Mouse (Mus musculus) CH12.LX (cell line): Measurements from ENCODE around the gene P2ry14. TPM values are rescaled to one million over a fixed set of nuclear protein-coding genes. Genes with fewer than 3 reads are reported as not detected.

Experiments
- DNase-seq: peaks from one replicate; pipeline ENCODE4 v3.0.0-alpha.2; 2013; ENCODE audit errors: extremely low read depth
- H3K27ac ChIP-seq: 2 replicates; pipeline ENCODE4 v1.5.1; 2012; ENCODE audit warnings: low read depth, mild to moderate bottlenecking, control low read depth, moderate library complexity; ENCODE audit not compliant: insufficient read depth
- H3K27me3 ChIP-seq: replicated peaks from 2 replicates; pipeline ENCODE3; 2012; ENCODE audit warnings: inconsistent platforms
- H3K36me3 ChIP-seq, 2 experiments: replicated peaks in 1 of 2; 2 replicates each; pipeline versions ENCODE3 to v1.6.1; 2012; ENCODE audit warnings: inconsistent platforms in 1 of 2, low read length in 1 of 2, mild to moderate bottlenecking in 1 of 2, mixed read lengths in 1 of 2, moderate library complexity in 1 of 2; ENCODE audit not compliant: control insufficient read depth in 1 of 2, insufficient read depth in 1 of 2
- H3K4me1 ChIP-seq, 2 experiments: 2 replicates each; pipeline ENCODE4 v1.6.1; 2012; ENCODE audit warnings: inconsistent platforms in 1 of 2, moderate library complexity in 1 of 2; ENCODE audit not compliant: insufficient read depth in 2 of 2, control insufficient read depth in 1 of 2
- H3K4me2 ChIP-seq: 2 replicates; pipeline ENCODE4 v1.6.1; 2012; ENCODE audit warnings: low read depth, mild to moderate bottlenecking, control low read depth; ENCODE audit not compliant: poor library complexity, insufficient read depth, severe bottlenecking
- H3K4me3 ChIP-seq, 3 experiments: fragments of 150-350 bp in 1 of 3; sonication (generic) in 1 of 3; replicated peaks in 1 of 3; 2 replicates each; pipeline versions ENCODE3 to v1.5.1; 2011 to 2012; ENCODE audit warnings: low read depth in 2 of 3, low read length in 2 of 3, mild to moderate bottlenecking in 2 of 3, moderate library complexity in 2 of 3, control low read depth in 1 of 3, improper control_type of control experiment in 1 of 3, inconsistent platforms in 1 of 3, mixed read lengths in 1 of 3; ENCODE audit not compliant: poor library complexity in 1 of 3
- H3K79me2 ChIP-seq: replicated peaks from 2 replicates; pipeline ENCODE4 v1.6.1; 2012; ENCODE audit warnings: mild to moderate bottlenecking, moderate library complexity; ENCODE audit not compliant: control insufficient read depth, poor library complexity, insufficient read depth, severe bottlenecking; ENCODE audit errors: extremely low read depth
- H3K9ac ChIP-seq: 2 replicates; pipeline ENCODE4 v1.6.1; 2012; ENCODE audit warnings: low read depth, mild to moderate bottlenecking, control low read depth, moderate library complexity; ENCODE audit not compliant: insufficient read depth
- H3K9me3 ChIP-seq: replicated peaks from 2 replicates; pipeline ENCODE3; 2012; ENCODE audit warnings: low read length, inconsistent platforms, mixed read lengths
- CHD1 ChIP-seq: IDR thresholded peaks from 2 replicates; pipeline ENCODE4 v1.6.1; 2012; ENCODE audit warnings: low read depth, low read length, improper control_type of control experiment, inconsistent platforms
- CHD2 ChIP-seq: IDR thresholded peaks from 2 replicates; pipeline ENCODE4 v1.6.1; 2011; ENCODE audit warnings: low read length, improper control_type of control experiment
- E2F4 ChIP-seq: IDR thresholded peaks from 2 replicates; pipeline ENCODE4 v1.6.1; 2011; ENCODE audit warnings: low read depth, low read length, improper control_type of control experiment; ENCODE audit not compliant: insufficient replicate concordance
- EP300 ChIP-seq: IDR thresholded peaks from 2 replicates; pipeline ENCODE4 v1.6.1; 2011; ENCODE audit warnings: low read length, improper control_type of control experiment
- GABPA ChIP-seq: IDR thresholded peaks from 2 replicates; pipeline ENCODE4 v1.6.1; 2012; ENCODE audit warnings: low read depth, low read length, improper control_type of control experiment, inconsistent platforms; ENCODE audit not compliant: insufficient replicate concordance
- HCFC1 ChIP-seq: IDR thresholded peaks from 2 replicates; pipeline ENCODE4 v1.6.1; 2012; ENCODE audit warnings: low read depth, mild to moderate bottlenecking, inconsistent platforms, low read length, improper control_type of control experiment
- MAFK ChIP-seq: IDR thresholded peaks from 2 replicates; pipeline ENCODE4 v1.6.1; 2011; ENCODE audit warnings: low read length, improper control_type of control experiment; ENCODE audit not compliant: insufficient replicate concordance
- MAZ ChIP-seq: IDR thresholded peaks from 2 replicates; pipeline ENCODE4 v1.6.1; 2012; ENCODE audit warnings: low read depth, mild to moderate bottlenecking, inconsistent platforms, low read length, improper control_type of control experiment, moderate library complexity
- MEF2A ChIP-seq: IDR thresholded peaks from 2 replicates; pipeline ENCODE4 v1.6.1; 2014; ENCODE audit warnings: low read depth, mild to moderate bottlenecking, inconsistent platforms, low read length, improper control_type of control experiment, borderline replicate concordance
- MXI1 ChIP-seq: IDR thresholded peaks from 2 replicates; pipeline ENCODE4 v1.6.1; 2011; ENCODE audit warnings: mild to moderate bottlenecking, low read depth, low read length, improper control_type of control experiment
- RAD21 ChIP-seq: IDR thresholded peaks from 2 replicates; pipeline ENCODE4 v1.6.1; 2011; ENCODE audit warnings: low read depth, mild to moderate bottlenecking, low read length, improper control_type of control experiment, moderate library complexity
- RCOR1 ChIP-seq: conservative IDR thresholded peaks from 2 replicates; pipeline ENCODE4 v1.6.1; 2012; ENCODE audit warnings: low read depth, mild to moderate bottlenecking, inconsistent platforms, low read length, improper control_type of control experiment
- SIN3A ChIP-seq: IDR thresholded peaks from 2 replicates; pipeline ENCODE4 v1.6.1; 2012; ENCODE audit warnings: low read length, improper control_type of control experiment, inconsistent platforms
- SMC3 ChIP-seq: IDR thresholded peaks from 2 replicates; pipeline ENCODE4 v1.6.1; 2011; ENCODE audit warnings: low read depth, low read length, improper control_type of control experiment
- UBTF ChIP-seq: IDR thresholded peaks from 2 replicates; pipeline ENCODE4 v1.6.1; 2012; ENCODE audit warnings: low read depth, mild to moderate bottlenecking, inconsistent platforms, low read length, improper control_type of control experiment, moderate library complexity
- USF2 ChIP-seq: conservative IDR thresholded peaks from 2 replicates; pipeline ENCODE4 v1.6.1; 2011; ENCODE audit warnings: low read depth, low read length, improper control_type of control experiment
- ZC3H11A ChIP-seq: IDR thresholded peaks from 2 replicates; pipeline ENCODE4 v1.6.1; 2012; ENCODE audit warnings: low read depth, mild to moderate bottlenecking, inconsistent platforms, low read length, improper control_type of control experiment
- dilution Hi-C: fragments of 300-500 bp; cut with MboI; formaldehyde crosslinking; loops from 2 replicates; pipeline ENCODE4 v1.14.3; 2020; ENCODE audit warnings: low sequenced_read_pairs; ENCODE audit not compliant: extremely low pct_unique_long_range_greater_than_20kb, extremely low pct_ligation_motif_present
- in situ Hi-C: fragments of 300-500 bp; cut with MboI; formaldehyde crosslinking; loops from 3 replicates; pipeline ENCODE4 v1.14.3; 2019; ENCODE audit warnings: low sequenced_read_pairs, low pct_ligation_motif_present, low pct_unique_long_range_greater_than_20kb, mixed read lengths
- polyA plus RNA-seq: library from polyadenylated mRNA; unstranded; fragments of >175 nt; gene quantifications from 2 replicates; pipeline ENCODE4 v1.2.1, GENCODE M21; 2012; ENCODE audit warnings: low read depth; ENCODE audit not compliant: insufficient read length
- total RNA-seq, 2 experiments: library from RNA; depleted of rRNA; stranded (reverse); fragments of 300-350 nt in 1 of 2; fragments of >200 nt in 1 of 2; gene quantifications; 2 replicates each; pipeline ENCODE4 v1.2.3; 2012 to 2014

The P2ry14 gene
- total and polyA plus RNA-seq, 3 experiments: 0.20 to 0.34 (median 0.24) TPM

GRCm38 (mm10) chr3:59128681-59129080 is 24.7 kb downstream of the P2ry14 start:
- no peak for DNase-seq
- Histone ChIP-seq H3K79me2 (no peaks in the 10 kb centered on the region), H3K36me3 (peaks cover 0 to 8% of the 10 kb centered on the region in 2 experiments), H3K4me3 (no peak overlapping the region), H3K4me2 (no peak overlapping the region), H3K27ac (no peak overlapping the region), H3K4me1 (peaks cover 8 to 39% of the 10 kb centered on the region in 2 experiments), H3K9ac (no peak overlapping the region), H3K9me3 (no peaks in the 10 kb centered on the region), H3K27me3 (no peaks in the 10 kb centered on the region)
- in situ Hi-C loops (no loop called here), dilution Hi-C loops (no loop called here)
- TF ChIP-seq MEF2A: no peak
- TF ChIP-seq USF2: no peak
- no peak for TF ChIP-seq ZC3H11A
- no peak for TF ChIP-seq SMC3
- no peak for TF ChIP-seq CHD2
- TF ChIP-seq MAZ: no peak
- no peak for TF ChIP-seq E2F4
- no peak for TF ChIP-seq GABPA
- TF ChIP-seq RCOR1: no peak
- no peak for TF ChIP-seq UBTF
- TF ChIP-seq SIN3A: no peak
- no peak for TF ChIP-seq CHD1
- TF ChIP-seq EP300: no peak
- no peak for TF ChIP-seq RAD21
- no peak for TF ChIP-seq MXI1

- DNase-seq: no peak
- TF ChIP-seq MAFK (no peak), HCFC1 (no peak)
- Histone ChIP-seq H3K79me2 (no peaks in the 10 kb centered on the region), H3K4me3 (no peak overlapping the region), H3K36me3 (peaks cover 0 to 8% of the 10 kb centered on the region in 2 experiments), H3K9me3 (no peaks in the 10 kb centered on the region), H3K27ac (no peak overlapping the region), H3K27me3 (no peaks in the 10 kb centered on the region), H3K4me1 (peaks cover 4 to 32% of the 10 kb centered on the region in 2 experiments; a peak in 3 of 4 replicates), H3K4me2 (no peak overlapping the region), H3K9ac (no peak overlapping the region)
- in situ Hi-C loops: no loop called here
- dilution Hi-C loops: no loop called here
Measured at GRCm38 (mm10) chr3:59125783-59126555, 27.4 kb downstream of the P2ry14 start.
